Mouse (Mus musculus) heart, adult 2 months (tissue): ENCODE results near the gene Nup107.

Experiments
- CTCF ChIP-seq: fragments of 200-600 bp; IDR thresholded peaks from 2 replicates; pipeline ENCODE4 v1.8.1; 2022; ENCODE audit warnings: antibody characterized with exemption, mild to moderate bottlenecking, moderate library complexity
- EP300 ChIP-seq: fragments of 200-500 bp; IDR thresholded peaks from 2 replicates; pipeline ENCODE4 v1.6.1; 2011; ENCODE audit warnings: low read depth, low read length, control low read depth; ENCODE audit not compliant: insufficient read depth
- POLR2A ChIP-seq: fragments of 200-500 bp; IDR thresholded peaks from 2 replicates; pipeline ENCODE4 v1.6.1; 2011; ENCODE audit warnings: mild to moderate bottlenecking, low read depth, low read length, control low read depth; ENCODE audit not compliant: insufficient read depth

GRCm38 (mm10) chr10:117830797-117831196, 38.3 kb upstream of the Nup107 start:
- TF ChIP-seq CTCF, result no peak
- no peak for TF ChIP-seq EP300
- no peak for TF ChIP-seq POLR2A
